Mouse (Mus musculus): ENCODE measurements around the gene Nab2. TPM values are rescaled to one million over a fixed set of nuclear protein-coding genes. Genes with fewer than 3 reads are reported as not detected.
A peak's percentile ranks its signal among the peaks of the same experiment; 100 is the strongest.

The Nab2 gene
- total and polyA plus RNA-seq, 2 experiments from 2014 or later, result 1.4 to 4.8 TPM

DNA sequence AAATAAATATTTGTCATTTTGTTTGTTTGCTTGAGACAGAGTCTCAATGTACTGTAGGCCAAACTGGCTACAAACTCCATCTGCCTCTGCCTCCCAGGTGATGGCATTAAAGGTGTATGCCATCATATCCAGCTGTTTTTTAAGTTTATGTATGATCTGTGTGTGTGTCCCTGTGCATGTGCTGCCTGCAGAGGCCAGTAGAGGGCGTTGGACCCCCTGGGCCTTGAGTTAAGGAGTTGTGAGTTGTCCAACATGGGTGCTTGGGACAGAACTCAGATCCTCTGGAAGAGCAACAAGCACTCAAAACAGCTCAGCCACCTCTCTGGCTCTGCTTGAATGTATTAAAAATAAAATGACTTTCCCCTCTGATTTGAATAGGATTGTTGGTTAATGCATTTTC lies 22.7 kb upstream of the Nab2 start:
- peaks cover 5% of the 10 kb centered on the region for H3K36me3 ChIP-seq (ENCODE audit: insufficient read depth, low read length)
- H3K27me3 ChIP-seq (ENCODE audit: insufficient read depth, low read length), result no peaks in the 10 kb centered on the region
- H3K27ac ChIP-seq (ENCODE audit: low read depth, low read length), result no peak overlapping the region
- H3K4me1 ChIP-seq (ENCODE audit: insufficient read depth, low read length), result no peaks in the 10 kb centered on the region
- ATAC-seq (ENCODE audit: low FRiP score) (no peak), DNase-seq (ENCODE audit: low spot score) (no peak)
- no peaks in the 10 kb centered on the region for H3K9me3 ChIP-seq (ENCODE audit: low read length)
- TF ChIP-seq CTCF (IDR thresholded peaks at IDR 0.05), result no peak
- H3K9ac ChIP-seq (replicated peaks; ENCODE audit: low read length, poor library complexity, severe bottlenecking), result no peak overlapping the region
- no peak overlapping the region for H3K4me3 ChIP-seq (ENCODE audit: low read depth, low read length)
- WGBS, result 33% methylated on average over 1 of the region's 1 CpGs
- no peak overlapping the region for H3K4me2 ChIP-seq (ENCODE audit: low read depth, low read length, poor library complexity, severe bottlenecking)

DNA sequence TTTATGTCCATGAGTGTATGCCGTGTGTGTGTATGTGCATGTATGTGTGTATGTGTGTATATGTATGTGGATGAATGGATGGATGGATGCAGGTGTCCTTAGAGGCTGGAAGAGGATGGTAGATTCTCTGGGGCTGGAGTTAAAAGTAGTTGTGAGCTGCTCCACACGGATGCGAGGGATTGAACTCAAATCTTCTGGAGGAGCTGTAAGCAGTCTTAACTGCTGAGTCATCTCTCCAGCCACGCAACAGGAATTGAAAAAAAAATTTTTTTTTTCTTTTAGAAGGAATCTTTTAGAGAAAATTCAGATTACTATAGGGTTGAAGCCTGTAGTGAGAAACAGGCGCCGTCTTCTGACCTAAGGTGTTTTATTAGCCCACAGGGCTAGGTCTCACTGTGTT lies 14.5 kb upstream of the Nab2 start:
- ATAC-seq (ENCODE audit: low FRiP score), result no peak
- 92% methylated on average over 6 of the region's 6 CpGs for WGBS
- H3K27me3 ChIP-seq (ENCODE audit: insufficient read depth, low read length), result no peaks in the 10 kb centered on the region
- H3K4me3 ChIP-seq (ENCODE audit: low read depth, low read length), result no peak overlapping the region
- DNase-seq (ENCODE audit: low spot score), result no peak
- no peak overlapping the region for H3K4me2 ChIP-seq (ENCODE audit: low read depth, low read length, poor library complexity, severe bottlenecking)
- no peaks in the 10 kb centered on the region for H3K4me1 ChIP-seq (ENCODE audit: insufficient read depth, low read length)
- no peak overlapping the region for H3K27ac ChIP-seq (ENCODE audit: low read depth, low read length)
- H3K9ac ChIP-seq (replicated peaks; ENCODE audit: low read length, poor library complexity, severe bottlenecking), result no peak overlapping the region
- TF ChIP-seq CTCF (IDR thresholded peaks at IDR 0.05), result no peak
- no peaks in the 10 kb centered on the region for H3K36me3 ChIP-seq (ENCODE audit: insufficient read depth, low read length)
- H3K9me3 ChIP-seq (ENCODE audit: low read length), result no peaks in the 10 kb centered on the region

- 95% methylated on average over 3 of the region's 3 CpGs for WGBS
- Histone ChIP-seq H3K9me3 (ENCODE audit: low read length) (no peaks in the 10 kb centered on the region), H3K9ac (replicated peaks; ENCODE audit: low read length, poor library complexity, severe bottlenecking) (no peak overlapping the region), H3K4me3 (ENCODE audit: low read depth, low read length) (no peak overlapping the region), H3K27me3 (ENCODE audit: insufficient read depth, low read length) (no peaks in the 10 kb centered on the region), H3K4me1 (ENCODE audit: insufficient read depth, low read length) (0 out of 2 replicates have a peak, but pooled peaks cover 4% of the 10 kb centered on the region), H3K27ac (ENCODE audit: low read depth, low read length) (no peak overlapping the region), H3K36me3 (ENCODE audit: insufficient read depth, low read length) (no peaks in the 10 kb centered on the region), H3K4me2 (ENCODE audit: low read depth, low read length, poor library complexity, severe bottlenecking) (no peak overlapping the region)
- no peak for TF ChIP-seq CTCF (IDR thresholded peaks at IDR 0.05)
- no peak for ATAC-seq (ENCODE audit: low FRiP score)
- DNase-seq (ENCODE audit: low spot score), result no peak
Measured at GRCm38 (mm10) chr10:127679881-127680280, 11.5 kb upstream of the Nab2 start.

- no peak overlapping the region for H3K27ac ChIP-seq (ENCODE audit: low read depth, low read length)
- H3K4me2 ChIP-seq (ENCODE audit: low read depth, low read length, poor library complexity, severe bottlenecking), result no peak overlapping the region
- no peaks in the 10 kb centered on the region for H3K27me3 ChIP-seq (ENCODE audit: insufficient read depth, low read length)
- H3K4me3 ChIP-seq (ENCODE audit: low read depth, low read length), result no peak overlapping the region
- DNase-seq (ENCODE audit: low spot score) (no peak), ATAC-seq (ENCODE audit: low FRiP score) (no peak)
- H3K9me3 ChIP-seq (ENCODE audit: low read length), result no peaks in the 10 kb centered on the region
- no peak for TF ChIP-seq CTCF (IDR thresholded peaks at IDR 0.05)
- no peak overlapping the region for H3K9ac ChIP-seq (replicated peaks; ENCODE audit: low read length, poor library complexity, severe bottlenecking)
- WGBS, result 100% methylated on average over 1 of the region's 1 CpGs
- H3K4me1 ChIP-seq (ENCODE audit: insufficient read depth, low read length), result 0 out of 2 replicates have a peak, but pooled peaks cover 4% of the 10 kb centered on the region
- H3K36me3 ChIP-seq (ENCODE audit: insufficient read depth, low read length), result no peaks in the 10 kb centered on the region
Measured at GRCm38 (mm10) chr10:127679208-127679607, 10.8 kb upstream of the Nab2 start.

DNA sequence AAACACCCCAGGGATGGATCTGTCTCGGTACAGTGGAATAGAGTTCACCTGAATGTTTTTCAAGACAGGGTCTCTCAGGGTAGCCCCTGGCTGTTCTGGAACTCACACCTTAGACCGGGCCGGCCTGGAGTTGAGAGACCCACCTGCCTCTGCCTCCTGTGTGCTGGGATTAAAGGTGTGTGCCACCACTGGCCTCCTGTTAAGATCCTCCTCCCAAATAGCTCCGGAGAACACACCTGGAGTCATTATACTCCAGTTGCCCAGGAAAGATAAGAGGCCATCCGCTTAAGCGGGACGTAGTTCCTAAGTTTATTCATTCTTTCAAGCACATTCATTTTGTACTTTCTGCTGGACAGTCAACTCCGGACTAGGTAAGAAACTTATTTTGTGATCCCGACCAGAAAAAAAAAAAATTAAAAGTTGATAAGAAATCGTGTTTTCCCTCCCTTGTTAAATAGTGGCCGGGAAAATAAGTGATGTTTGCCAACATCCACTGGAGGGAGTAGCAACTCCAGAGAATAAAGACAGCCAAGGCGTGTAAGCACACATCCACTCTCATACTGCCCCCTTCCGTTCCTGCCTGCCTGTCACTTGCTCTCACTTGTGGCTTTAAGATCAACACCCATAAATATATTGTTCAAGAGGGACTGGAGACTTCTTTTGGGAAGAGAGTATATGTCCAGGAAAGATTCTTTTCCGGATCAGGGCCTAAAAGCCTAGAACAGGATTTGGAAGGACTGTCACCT lies 9.4 kb upstream of the Nab2 start:
- peak; percentile 91 for TF ChIP-seq CTCF (IDR thresholded peaks at IDR 0.05)
- ATAC-seq (ENCODE audit: low FRiP score) (no peak), DNase-seq (ENCODE audit: low spot score) (peak; percentile 93)
- no peaks in the 10 kb centered on the region for H3K27me3 ChIP-seq (ENCODE audit: insufficient read depth, low read length)
- no peak overlapping the region for H3K27ac ChIP-seq (ENCODE audit: low read depth, low read length)
- H3K4me1 ChIP-seq (ENCODE audit: insufficient read depth, low read length), result 0 out of 2 replicates have a peak, but pooled peaks cover 4% of the 10 kb centered on the region
- peak overlapping the region; percentile 71 for H3K9ac ChIP-seq (replicated peaks; ENCODE audit: low read length, poor library complexity, severe bottlenecking)
- peak overlapping the region; percentile 73 for H3K4me3 ChIP-seq (ENCODE audit: low read depth, low read length)
- no peaks in the 10 kb centered on the region for H3K36me3 ChIP-seq (ENCODE audit: insufficient read depth, low read length)
- H3K4me2 ChIP-seq (ENCODE audit: low read depth, low read length, poor library complexity, severe bottlenecking), result peak overlapping the region; percentile 99
- 12% methylated on average over 14 of the region's 14 CpGs for WGBS
- H3K9me3 ChIP-seq (ENCODE audit: low read length), result no peaks in the 10 kb centered on the region
